Mouse (Mus musculus): Measurements from ENCODE around the gene Ackr2. TPM values are rescaled to one million over a fixed set of nuclear protein-coding genes. Genes with fewer than 3 reads are reported as not detected.

The Ackr2 gene
- polyA plus RNA-seq, 1 experiment from 2014 or later, result 0.35 TPM

GRCm38 (mm10) chr9:121901710-121902700 lies 3.9 kb downstream of the Ackr2 start:
- no peaks in the 10 kb centered on the region for H3K4me1 ChIP-seq (replicated peaks; ENCODE audit: control insufficient read depth, insufficient read depth)
- H3K36me3 ChIP-seq (ENCODE audit: control insufficient read depth, insufficient read depth, low read length), result no peaks in the 10 kb centered on the region
- no peaks in the 10 kb centered on the region for H3K9me3 ChIP-seq (ENCODE audit: control insufficient read depth, low read length)
- no peaks in the 10 kb centered on the region for H3K27me3 ChIP-seq (ENCODE audit: control insufficient read depth, insufficient read depth, low read length)
- WGBS, result 59% methylated on average over 5 of the region's 5 CpGs
- no peak overlapping the region for H3K4me3 ChIP-seq (ENCODE audit: low read depth, low read length)
- TF ChIP-seq CTCF (IDR thresholded peaks at IDR 0.05; ENCODE audit: low read depth), result no peak
- TF ChIP-seq EP300 (optimal IDR thresholded peaks at IDR 0.05), result no peak
- DNase-seq (ENCODE audit: low spot score), result no peak
- H3K9ac ChIP-seq (ENCODE audit: low read length), result no peak overlapping the region
- no peak for ATAC-seq (ENCODE audit: low FRiP score, low TSS enrichment)
- no peak overlapping the region for H3K27ac ChIP-seq (replicated peaks)
- no peak overlapping the region for H3K4me2 ChIP-seq (replicated peaks; ENCODE audit: low read depth)

DNA sequence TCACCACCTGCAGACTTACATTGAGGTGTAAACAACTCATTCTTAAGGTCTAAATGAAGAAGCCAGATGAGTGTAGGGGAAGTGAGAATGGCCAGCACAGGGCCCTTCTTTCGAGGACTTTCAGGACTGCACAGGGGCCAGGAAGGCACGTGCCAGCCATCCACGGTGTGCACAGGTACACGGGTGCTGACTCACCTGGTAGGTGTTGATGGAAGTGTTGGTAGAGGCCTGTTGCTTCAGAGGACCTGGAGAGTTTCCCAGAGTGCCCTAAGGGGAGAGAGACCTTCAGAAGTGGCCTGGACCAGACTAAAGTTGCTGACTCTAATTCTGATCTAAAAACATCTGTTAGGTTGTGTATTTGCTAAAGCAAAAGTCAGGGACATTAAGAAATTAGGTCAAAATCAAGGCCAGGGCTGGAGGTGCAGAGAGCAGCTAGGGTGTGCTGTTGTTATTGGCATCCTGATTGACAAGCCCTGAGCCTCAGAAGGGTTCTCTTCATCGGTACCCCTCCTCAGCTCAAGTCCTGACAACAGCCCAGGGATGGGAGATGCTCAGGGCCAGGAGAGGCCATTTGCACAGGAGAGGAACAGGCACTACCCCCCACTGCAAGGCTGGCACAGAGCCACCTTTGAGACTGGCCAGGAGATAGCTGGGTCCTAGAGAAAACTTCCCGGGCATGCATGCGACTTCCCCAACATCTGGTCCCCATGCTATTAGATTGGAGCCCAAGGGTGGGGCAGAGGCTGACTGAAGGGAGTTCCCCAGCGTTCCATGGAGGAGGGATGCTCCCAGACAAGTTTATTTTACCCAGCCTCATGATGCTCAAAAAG lies 5.5 kb downstream of the Ackr2 start:
- no peak for DNase-seq (ENCODE audit: low spot score)
- no peak for TF ChIP-seq CTCF (IDR thresholded peaks at IDR 0.05; ENCODE audit: low read depth)
- TF ChIP-seq EP300 (optimal IDR thresholded peaks at IDR 0.05), result no peak
- WGBS, result 59% methylated on average over 8 of the region's 8 CpGs

DNA sequence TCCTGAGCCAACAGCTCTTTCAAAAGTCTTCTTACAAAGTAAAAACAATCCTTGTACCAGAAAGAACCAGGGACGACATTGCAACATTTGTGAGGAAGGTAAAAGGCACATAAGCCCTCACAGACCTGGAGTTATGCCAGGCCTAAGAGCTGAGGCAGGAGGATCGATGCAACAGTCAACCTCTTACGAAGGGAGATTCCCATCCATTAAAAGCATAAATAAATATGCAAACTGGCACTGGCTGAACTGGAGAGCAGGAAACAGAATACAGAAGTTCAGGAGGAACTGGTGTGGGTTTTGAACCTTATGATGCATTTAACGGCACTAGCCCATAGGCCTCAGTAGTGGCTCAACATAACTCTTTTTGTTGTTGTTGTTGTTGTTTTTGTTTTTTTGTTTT lies 6.2 kb downstream of the Ackr2 start:
- Histone ChIP-seq H3K36me3 (ENCODE audit: control insufficient read depth, insufficient read depth, low read length) (no peaks in the 10 kb centered on the region), H3K4me1 (replicated peaks; ENCODE audit: control insufficient read depth, insufficient read depth) (no peaks in the 10 kb centered on the region), H3K9me3 (ENCODE audit: control insufficient read depth, low read length) (no peaks in the 10 kb centered on the region), H3K27me3 (ENCODE audit: control insufficient read depth, insufficient read depth, low read length) (no peaks in the 10 kb centered on the region), H3K9ac (ENCODE audit: low read length) (no peak overlapping the region), H3K4me3 (ENCODE audit: low read depth, low read length) (no peak overlapping the region), H3K27ac (replicated peaks) (no peak overlapping the region), H3K4me2 (replicated peaks; ENCODE audit: low read depth) (no peak overlapping the region)
- ATAC-seq (ENCODE audit: low FRiP score, low TSS enrichment) (no peak), DNase-seq (ENCODE audit: low spot score) (no peak)
- TF ChIP-seq EP300 (optimal IDR thresholded peaks at IDR 0.05) (no peak), CTCF (IDR thresholded peaks at IDR 0.05; ENCODE audit: low read depth) (no peak)
- WGBS, result 59% methylated on average over 4 of the region's 4 CpGs

More for the DNA sequence above, 5.5 kb downstream of the Ackr2 start:
- no peak; the same call in 1 of the 2 replicates for ATAC-seq (ENCODE audit: low FRiP score, low TSS enrichment)
- no peaks in the 10 kb centered on the region for H3K4me1 ChIP-seq (replicated peaks; ENCODE audit: control insufficient read depth, insufficient read depth)
- no peaks in the 10 kb centered on the region for H3K27me3 ChIP-seq (ENCODE audit: control insufficient read depth, insufficient read depth, low read length)
- H3K27ac ChIP-seq (replicated peaks), result no peak overlapping the region
- no peaks in the 10 kb centered on the region for H3K36me3 ChIP-seq (ENCODE audit: control insufficient read depth, insufficient read depth, low read length)
- no peak overlapping the region for H3K4me2 ChIP-seq (replicated peaks; ENCODE audit: low read depth)
- H3K4me3 ChIP-seq (ENCODE audit: low read depth, low read length), result no peak overlapping the region
- H3K9ac ChIP-seq (ENCODE audit: low read length), result no peak overlapping the region
- H3K9me3 ChIP-seq (ENCODE audit: control insufficient read depth, low read length), result no peaks in the 10 kb centered on the region

- ATAC-seq (ENCODE audit: low FRiP score, low TSS enrichment) (no peak), DNase-seq (ENCODE audit: low spot score) (no peak)
- Histone ChIP-seq H3K36me3 (ENCODE audit: control insufficient read depth, insufficient read depth, low read length) (no peaks in the 10 kb centered on the region), H3K9me3 (ENCODE audit: control insufficient read depth, low read length) (no peaks in the 10 kb centered on the region), H3K4me2 (replicated peaks; ENCODE audit: low read depth) (no peak overlapping the region), H3K9ac (ENCODE audit: low read length) (no peak overlapping the region), H3K4me1 (replicated peaks; ENCODE audit: control insufficient read depth, insufficient read depth) (no peaks in the 10 kb centered on the region), H3K27ac (replicated peaks) (no peak overlapping the region), H3K4me3 (ENCODE audit: low read depth, low read length) (no peak overlapping the region), H3K27me3 (ENCODE audit: control insufficient read depth, insufficient read depth, low read length) (no peaks in the 10 kb centered on the region)
- WGBS, result 87% methylated on average over 7 of the region's 7 CpGs
- TF ChIP-seq EP300 (optimal IDR thresholded peaks at IDR 0.05), result no peak
- TF ChIP-seq CTCF (IDR thresholded peaks at IDR 0.05; ENCODE audit: low read depth), result no peak
These were observed 6.8 kb downstream of the Ackr2 start for GRCm38 (mm10) chr9:121904946-121905345.

- no peak overlapping the region for H3K9ac ChIP-seq (ENCODE audit: low read length)
- H3K9me3 ChIP-seq (ENCODE audit: control insufficient read depth, low read length), result no peaks in the 10 kb centered on the region
- ATAC-seq (ENCODE audit: low FRiP score, low TSS enrichment) (no peak), DNase-seq (ENCODE audit: low spot score) (no peak)
- no peak overlapping the region for H3K4me2 ChIP-seq (replicated peaks; ENCODE audit: low read depth)
- 73% methylated on average over 4 of the region's 4 CpGs for WGBS
- no peak for TF ChIP-seq EP300 (optimal IDR thresholded peaks at IDR 0.05)
- TF ChIP-seq CTCF (IDR thresholded peaks at IDR 0.05; ENCODE audit: low read depth), result no peak
- H3K4me1 ChIP-seq (replicated peaks; ENCODE audit: control insufficient read depth, insufficient read depth), result no peaks in the 10 kb centered on the region
- H3K27me3 ChIP-seq (ENCODE audit: control insufficient read depth, insufficient read depth, low read length), result no peaks in the 10 kb centered on the region
- H3K4me3 ChIP-seq (ENCODE audit: low read depth, low read length), result no peak overlapping the region
- no peaks in the 10 kb centered on the region for H3K36me3 ChIP-seq (ENCODE audit: control insufficient read depth, insufficient read depth, low read length)
- H3K27ac ChIP-seq (replicated peaks), result no peak overlapping the region
These were observed 7.5 kb downstream of the Ackr2 start for GRCm38 (mm10) chr9:121905556-121906185.
